ENCODE assay signal across 7 mouse cellular contexts in genomic region chr19:53184216-53184615, GRCm38 (mm10). TPM values are rescaled to one million over a fixed set of nuclear protein-coding genes. Genes with fewer than 3 reads are reported as not detected.
DNase-seq lines count a peak whose midpoint lies in the region; ATAC-seq and TF ChIP-seq lines count a peak whose summit lies in the region.

No protein-coding gene starts in this region.

- H3K27ac ChIP-seq in embryonic facial prominence, embryonic 12.5 days, result peak overlapping the region; percentile 50; the same call in 1 of the 2 replicates
- H3K27ac ChIP-seq in liver, embryonic 11.5 days (ENCODE audit: low read depth, low read length), result peak overlapping the region; percentile 16; the same call in 1 of the 2 replicates
- peak overlapping the region; percentile 56 for H3K27ac ChIP-seq in stomach, postnatal 0 days (replicated peaks)

- no peaks in the 10 kb centered on the region for H3K36me3 ChIP-seq in embryonic facial prominence, embryonic 12.5 days
- no peaks in the 10 kb centered on the region for H3K36me3 ChIP-seq in liver, embryonic 11.5 days (ENCODE audit: control insufficient read depth, insufficient read depth, low read length)
- H3K36me3 ChIP-seq in stomach, postnatal 0 days (ENCODE audit: control insufficient read depth, insufficient read depth, low read length), result no peaks in the 10 kb centered on the region; the same call in 1 of the 2 replicates

- no peaks in the 10 kb centered on the region for H3K9me3 ChIP-seq in embryonic facial prominence, embryonic 12.5 days
- H3K9me3 ChIP-seq in liver, embryonic 11.5 days (ENCODE audit: control insufficient read depth, low read length), result no peaks in the 10 kb centered on the region
- H3K9me3 ChIP-seq in stomach, postnatal 0 days (ENCODE audit: control insufficient read depth, low read length), result no peaks in the 10 kb centered on the region

- DNase-seq in lung, adult 2 months, result no peak
- DNase-seq in lung, adult 18-20 months, result no peak
- no peak for DNase-seq in liver, embryonic 11.5 days (ENCODE audit: low spot score)
- peak; percentile 27 for DNase-seq in stomach, postnatal 0 days (ENCODE audit: low spot score)
- DNase-seq in layer of hippocampus, adult 9-11 months, result no peak
- DNase-seq in c-Kit-positive CD71-positive TER-119-positive erythroid progenitor cells, embryonic 14.5 days (ENCODE audit: low spot score), result no peak

- no peak overlapping the region for H3K9ac ChIP-seq in embryonic facial prominence, embryonic 12.5 days
- H3K9ac ChIP-seq in liver, embryonic 11.5 days (ENCODE audit: low read depth, low read length), result no peak overlapping the region
- H3K9ac ChIP-seq in stomach, postnatal 0 days (ENCODE audit: low read length), result no peak overlapping the region

- H3K4me2 ChIP-seq in embryonic facial prominence, embryonic 12.5 days (replicated peaks), result no peak overlapping the region
- H3K4me2 ChIP-seq in liver, embryonic 11.5 days, result peak overlapping the region; percentile 36
- peak overlapping the region; percentile 23 for H3K4me2 ChIP-seq in stomach, postnatal 0 days (replicated peaks; ENCODE audit: low read depth)

- no peak for ATAC-seq in embryonic facial prominence, embryonic 12.5 days (ENCODE audit: insufficient number of reproducible peaks, insufficient read depth, low FRiP score, low TSS enrichment)
- no peak for ATAC-seq in liver, embryonic 11.5 days (replicated peaks; ENCODE audit: low FRiP score)
- peak; percentile 33; the same call in 1 of the 2 replicates for ATAC-seq in stomach, postnatal 0 days (ENCODE audit: low FRiP score, low TSS enrichment)

- 13% methylated on average over 10 of the region's 10 CpGs for WGBS in lung, adult 2 months
- 53% methylated on average over 10 of the region's 10 CpGs for WGBS in embryonic facial prominence, embryonic 12.5 days
- 30% methylated on average over 10 of the region's 10 CpGs for WGBS in liver, embryonic 11.5 days
- 17% methylated on average over 10 of the region's 10 CpGs for WGBS in stomach, postnatal 0 days

- no peak overlapping the region for H3K4me3 ChIP-seq in lung, adult 2 months (replicated peaks; ENCODE audit: extremely low read depth, low read depth, low read length)
- no peak overlapping the region for H3K4me3 ChIP-seq in embryonic facial prominence, embryonic 12.5 days
- H3K4me3 ChIP-seq in liver, embryonic 11.5 days (ENCODE audit: low read depth, low read length), result no peak overlapping the region
- no peak overlapping the region for H3K4me3 ChIP-seq in stomach, postnatal 0 days (ENCODE audit: low read depth, low read length)

- TF ChIP-seq EP300 in stomach, postnatal 0 days (optimal IDR thresholded peaks at IDR 0.05), result no peak

- H3K27me3 ChIP-seq in embryonic facial prominence, embryonic 12.5 days, result no peaks in the 10 kb centered on the region
- no peaks in the 10 kb centered on the region for H3K27me3 ChIP-seq in liver, embryonic 11.5 days (replicated peaks; ENCODE audit: control insufficient read depth, insufficient read depth, low read length)
- H3K27me3 ChIP-seq in stomach, postnatal 0 days (ENCODE audit: control insufficient read depth, insufficient read depth, low read length), result no peaks in the 10 kb centered on the region

- TF ChIP-seq CTCF in lung, adult 2 months (IDR thresholded peaks at IDR 0.05; ENCODE audit: insufficient read depth, low read length), result no peak
- TF ChIP-seq CTCF in stomach, postnatal 0 days (IDR thresholded peaks at IDR 0.05; ENCODE audit: low read depth), result no peak

- peaks cover 39% of the 10 kb centered on the region for H3K4me1 ChIP-seq in lung, adult 2 months (ENCODE audit: control insufficient read depth, insufficient read depth, low read length)
- H3K4me1 ChIP-seq in embryonic facial prominence, embryonic 12.5 days, result peaks cover 32% of the 10 kb centered on the region
- peaks cover 69% of the 10 kb centered on the region for H3K4me1 ChIP-seq in liver, embryonic 11.5 days (replicated peaks; ENCODE audit: control insufficient read depth, insufficient read depth, low read length)
- peaks cover 14% of the 10 kb centered on the region for H3K4me1 ChIP-seq in stomach, postnatal 0 days (replicated peaks; ENCODE audit: control insufficient read depth, insufficient read depth)

- 0 out of 2 replicates have a peak, but pooled peaks have one; percentile 14 for TF ChIP-seq POLR2A in lung, adult 2 months (IDR thresholded peaks at IDR 0.05; ENCODE audit: borderline replicate concordance, extremely low read depth, low read depth, low read length)

RNA-seq across cellular contexts. Expression of gene Add3, which starts 44.0 kb away (rescaled TPM):
- 40.0 and 53.0 TPM in 2 replicates for polyA plus RNA-seq in lung, adult 2 months (2012; rRNA removed)
- polyA plus RNA-seq in embryonic facial prominence, embryonic 12.5 days (2016; fragmentation: Nextera tagmentation; extraction: Ambion mirVana), result 83.4 and 90.5 TPM in 2 replicates
- 65.0 and 69.0 TPM in 2 replicates for polyA plus RNA-seq in liver, embryonic 11.5 days (2014; fragmentation: Nextera tagmentation; extraction: Ambion mirVana)
- 48.2 and 52.4 TPM in 2 replicates for polyA plus RNA-seq in stomach, postnatal 0 days (2015; fragmentation: Nextera tagmentation; extraction: Ambion mirVana)
